Mouse (Mus musculus) spleen, adult 2 months (tissue): ENCODE measurements around the gene Bclaf1. TPM values are rescaled to one million over a fixed set of nuclear protein-coding genes. Genes with fewer than 3 reads are reported as not detected.

ENCODE experiments used
- DNase-seq, 2 experiments: peaks; one replicate each; pipeline versions ENCODE4 v3.0.0 to v3.0.0-alpha.2; 2012 to 2021; ENCODE audit warnings: low spot score in 2 of 2, low read depth in 1 of 2
- H3K27ac ChIP-seq: fragments of 200-500 bp; 2 replicates; pipeline ENCODE4 v1.5.1; 2012; ENCODE audit warnings: low read length, inconsistent platforms; ENCODE audit not compliant: insufficient read depth
- H3K27me3 ChIP-seq: fragments of 200-500 bp; 2 replicates; pipeline ENCODE4 v1.6.1; 2012; ENCODE audit warnings: mild to moderate bottlenecking, moderate library complexity, low read length, inconsistent platforms; ENCODE audit not compliant: control insufficient read depth, insufficient read depth
- H3K36me3 ChIP-seq: fragments of 200-500 bp; 2 replicates; pipeline ENCODE4 v1.6.1; 2012; ENCODE audit warnings: mild to moderate bottlenecking, low read length, inconsistent platforms; ENCODE audit not compliant: control insufficient read depth, insufficient read depth
- H3K4me1 ChIP-seq: fragments of 200-500 bp; 2 replicates; pipeline ENCODE4 v1.6.1; 2011; ENCODE audit warnings: inconsistent platforms; ENCODE audit not compliant: control insufficient read depth, insufficient read depth, insufficient read length
- H3K4me3 ChIP-seq: fragments of 200-500 bp; 2 replicates; pipeline ENCODE4 v1.5.1; 2011; ENCODE audit warnings: mild to moderate bottlenecking, inconsistent platforms; ENCODE audit not compliant: insufficient read depth, insufficient read length; ENCODE audit errors: extremely low read depth
- CTCF ChIP-seq: fragments of 200-500 bp; IDR thresholded peaks from 2 replicates; pipeline ENCODE4 v1.5.1; 2011; ENCODE audit warnings: mild to moderate bottlenecking, inconsistent platforms; ENCODE audit not compliant: insufficient read depth, insufficient read length, insufficient replicate concordance; ENCODE audit errors: extremely low read depth
- POLR2A ChIP-seq: fragments of 200-500 bp; IDR thresholded peaks from 2 replicates; pipeline ENCODE4 v1.6.1; 2011; ENCODE audit warnings: low read depth, low read length, inconsistent platforms
- WGBS: fragments of 180-500 bp; shearing (Covaris S2); methylation state at CpG from one replicate; pipeline ENCODE4 v1.1.7; 2018; 5-methylcytosine and 5-hydroxymethylcytosine counted together
- polyA plus RNA-seq: library from polyadenylated mRNA; depleted of rRNA; stranded (reverse); fragments of >200 nt; gene quantifications from 2 replicates; pipeline ENCODE4 v1.2.3, GENCODE M21; 2012

Bclaf1 gene
- polyA plus RNA-seq, 1 experiment = 11.5 TPM

DNA sequence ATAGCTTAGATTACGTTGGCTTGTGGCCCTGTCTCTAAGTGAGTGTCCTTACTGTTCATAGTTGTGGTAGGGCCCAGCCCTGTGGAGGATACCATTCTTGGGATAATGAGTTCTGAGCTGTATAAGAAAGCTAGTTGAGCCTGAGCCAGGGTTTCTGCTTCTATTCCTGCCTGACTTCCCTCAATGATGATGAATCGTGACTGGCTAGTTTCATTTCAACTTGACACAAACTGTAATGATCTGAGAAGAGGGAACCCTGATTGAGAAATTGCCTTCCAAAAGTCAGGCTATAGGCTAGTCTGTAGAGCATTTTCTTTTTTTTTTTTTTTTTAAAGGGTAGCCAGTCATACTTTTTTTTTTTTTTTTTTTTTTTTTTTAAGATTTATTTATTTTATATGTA is 36.6 kb downstream of the Bclaf1 start:
- Histone ChIP-seq H3K27ac (no peak overlapping the region), H3K4me3 (no peak overlapping the region), H3K27me3 (no peaks in the 10 kb centered on the region), H3K4me1 (peaks cover 2% of the 10 kb centered on the region; the same call in 1 of the 2 replicates), H3K36me3 (peaks cover 5% of the 10 kb centered on the region)
- WGBS = 30% methylated on average over 2 of the region's 2 CpGs
- no peak for DNase-seq
- TF ChIP-seq POLR2A (no peak), CTCF (no peak)

- Histone ChIP-seq H3K27ac (no peak overlapping the region), H3K27me3 (no peaks in the 10 kb centered on the region), H3K4me3 (no peak overlapping the region), H3K4me1 (no peaks in the 10 kb centered on the region), H3K36me3 (no peaks in the 10 kb centered on the region)
- WGBS = 70% methylated on average over 10 of the region's 10 CpGs
- DNase-seq = peak in 1 of 2 experiments; percentile 25
- TF ChIP-seq CTCF = peak; percentile 37; the same call in 1 of the 2 replicates
- TF ChIP-seq POLR2A = no peak
These were observed 49.5 kb downstream of the Bclaf1 start for GRCm38 (mm10) chr10:20361542-20362449.

GRCm38 (mm10) chr10:20362450-20363118 is 50.3 kb downstream of the Bclaf1 start:
- no peak for DNase-seq
- H3K27ac ChIP-seq = no peak overlapping the region
- H3K4me3 ChIP-seq = no peak overlapping the region
- TF ChIP-seq CTCF (no peak), POLR2A (no peak)
- WGBS = 91% methylated on average over 4 of the region's 4 CpGs
- H3K4me1 ChIP-seq = no peaks in the 10 kb centered on the region
- H3K36me3 ChIP-seq = no peaks in the 10 kb centered on the region
- H3K27me3 ChIP-seq = no peaks in the 10 kb centered on the region

GRCm38 (mm10) chr10:20372046-20372445 is 59.8 kb downstream of the Bclaf1 start:
- no peak overlapping the region for H3K27ac ChIP-seq
- no peaks in the 10 kb centered on the region for H3K27me3 ChIP-seq
- no peak overlapping the region for H3K4me3 ChIP-seq
- no peak for DNase-seq
- H3K36me3 ChIP-seq = no peaks in the 10 kb centered on the region
- no peak for TF ChIP-seq POLR2A
- WGBS = 93% methylated on average over 5 of the region's 5 CpGs
- H3K4me1 ChIP-seq = no peaks in the 10 kb centered on the region

DNA sequence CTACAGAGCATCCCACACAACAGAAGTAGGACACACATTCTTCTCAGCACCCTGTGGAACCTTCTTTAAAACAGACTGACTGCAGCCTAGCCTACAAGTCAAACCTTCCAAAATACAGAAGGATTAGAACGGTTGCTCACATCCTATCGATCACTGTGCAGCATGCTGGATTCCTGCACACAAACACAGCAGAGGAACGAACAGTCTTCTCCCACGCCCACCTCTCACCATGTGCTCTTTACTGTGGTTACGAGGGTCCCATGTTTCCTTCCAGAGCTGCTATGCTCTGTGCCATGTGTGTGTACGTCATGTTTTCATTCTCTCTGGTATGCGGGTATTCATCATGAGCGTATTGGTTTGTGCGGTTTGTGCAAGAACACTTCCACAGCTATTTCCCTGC is 65.4 kb downstream of the Bclaf1 start:
- no peaks in the 10 kb centered on the region for H3K4me1 ChIP-seq
- no peaks in the 10 kb centered on the region for H3K27me3 ChIP-seq
- no peak overlapping the region for H3K27ac ChIP-seq
- WGBS = 85% methylated on average over 9 of the region's 9 CpGs
- no peak overlapping the region for H3K4me3 ChIP-seq
- TF ChIP-seq CTCF = no peak
- TF ChIP-seq POLR2A = no peak
- H3K36me3 ChIP-seq = no peaks in the 10 kb centered on the region
- DNase-seq = no peak

GRCm38 (mm10) chr10:20379071-20379735 is 66.9 kb downstream of the Bclaf1 start:
- H3K36me3 ChIP-seq = no peaks in the 10 kb centered on the region
- TF ChIP-seq CTCF = no peak
- no peak for TF ChIP-seq POLR2A
- H3K27ac ChIP-seq = no peak overlapping the region
- no peak for DNase-seq
- H3K4me3 ChIP-seq = no peak overlapping the region
- no peaks in the 10 kb centered on the region for H3K27me3 ChIP-seq
- 83% methylated on average over 9 of the region's 9 CpGs for WGBS
- H3K4me1 ChIP-seq = no peaks in the 10 kb centered on the region
